Mouse (Mus musculus) NIH3T3 (cell line): Measurements from ENCODE around the gene Oas1e.

ENCODE experiments used
- DNase-seq: peaks from one replicate; pipeline ENCODE4 v3.0.0-alpha.2; 2012; ENCODE audit warnings: low read depth

Oas1e gene

DNA sequence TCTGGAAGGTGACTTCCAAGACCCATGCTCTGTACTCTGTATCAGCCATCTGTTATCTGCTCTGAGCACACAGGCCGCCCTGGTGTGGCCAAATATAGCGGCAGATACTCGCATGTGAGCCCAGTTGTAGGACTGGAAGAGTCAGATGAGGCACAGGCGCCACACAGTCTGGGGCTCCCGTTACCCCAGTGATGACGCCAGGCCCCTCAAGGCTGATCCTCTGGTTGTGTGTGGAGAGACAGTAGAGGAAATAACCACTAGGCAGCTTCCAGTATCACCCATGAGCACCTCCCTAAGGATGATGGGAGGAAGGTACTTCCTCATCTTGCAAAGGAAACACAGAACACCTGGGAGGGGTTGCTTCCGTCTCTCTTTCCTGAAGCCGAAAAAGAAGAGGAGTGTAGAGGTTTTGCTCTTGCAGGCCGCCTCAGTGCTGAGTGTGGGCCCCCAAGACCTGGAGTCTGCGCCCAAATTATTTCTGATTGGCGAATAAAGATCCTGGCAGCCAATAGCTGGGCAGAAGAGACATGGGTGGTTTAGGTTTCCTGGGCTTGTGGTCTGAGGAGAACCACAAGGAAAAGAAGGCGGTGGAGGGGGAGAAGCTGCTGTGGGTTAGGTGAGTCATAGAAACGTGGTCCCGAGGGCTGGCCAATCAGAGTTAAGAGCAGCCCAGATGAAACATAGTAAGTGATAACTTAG, 19.9 kb downstream of the Oas1e start:
- DNase-seq: no peak

DNA sequence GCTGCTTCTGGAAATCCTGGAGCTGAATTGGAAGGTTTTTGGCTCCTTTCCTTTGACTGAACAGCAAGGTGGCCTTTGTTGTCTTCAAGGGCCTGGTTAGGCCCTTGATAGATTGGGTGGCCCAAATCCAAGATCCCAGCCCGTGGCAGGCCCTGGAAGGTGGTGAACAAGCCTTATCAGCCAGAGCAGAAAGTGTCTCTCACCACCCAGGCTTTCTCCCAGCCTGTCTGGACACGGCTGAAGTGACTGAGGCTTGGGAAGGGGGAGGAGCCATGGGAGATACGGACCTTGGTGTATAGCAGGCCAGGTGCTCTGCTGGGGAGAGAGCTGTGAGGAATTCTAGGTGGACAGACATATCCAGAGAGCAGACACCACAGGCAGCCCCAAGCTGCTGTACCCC, 25.9 kb downstream of the Oas1e start:
- no peak for DNase-seq

DNA sequence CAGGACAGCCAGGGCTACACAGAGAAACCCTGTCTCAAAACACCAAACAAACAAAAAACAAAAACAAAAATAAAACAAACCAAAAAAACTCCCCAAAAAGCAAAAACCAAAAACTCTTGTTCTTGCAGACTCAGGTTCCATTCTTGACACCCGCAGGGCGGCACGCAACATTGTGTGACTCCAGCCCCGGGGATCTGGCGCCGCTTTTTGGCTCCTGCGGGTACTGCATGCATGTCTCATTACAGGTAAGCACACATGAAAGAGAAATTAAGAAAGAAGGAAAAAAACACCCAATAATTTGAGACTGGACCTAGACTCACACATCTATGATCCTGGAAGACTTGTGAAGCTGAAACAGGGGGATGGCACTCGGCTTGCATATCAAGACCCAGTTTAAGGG, 30.3 kb downstream of the Oas1e start:
- no peak for DNase-seq

DNA sequence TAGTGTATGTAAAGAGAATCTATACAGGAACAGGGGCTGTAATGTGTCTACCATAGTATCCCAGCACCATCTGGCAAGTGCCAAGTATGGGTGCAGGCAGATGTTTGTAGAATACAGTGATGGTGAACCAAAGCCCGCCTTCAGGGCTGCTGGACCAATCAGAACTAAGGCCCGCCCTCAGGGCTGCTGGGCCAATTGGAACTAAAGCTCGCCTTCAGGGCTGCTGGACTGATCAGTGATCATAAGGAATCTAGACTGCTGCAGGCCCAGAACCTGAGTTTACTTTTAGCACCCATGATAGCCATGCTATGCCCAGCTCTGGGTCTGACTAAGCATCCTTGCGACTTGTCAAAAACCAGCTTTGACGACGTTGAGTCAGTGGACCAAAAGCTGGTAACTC, 33.4 kb downstream of the Oas1e start:
- peak; percentile 26 for DNase-seq

DNA sequence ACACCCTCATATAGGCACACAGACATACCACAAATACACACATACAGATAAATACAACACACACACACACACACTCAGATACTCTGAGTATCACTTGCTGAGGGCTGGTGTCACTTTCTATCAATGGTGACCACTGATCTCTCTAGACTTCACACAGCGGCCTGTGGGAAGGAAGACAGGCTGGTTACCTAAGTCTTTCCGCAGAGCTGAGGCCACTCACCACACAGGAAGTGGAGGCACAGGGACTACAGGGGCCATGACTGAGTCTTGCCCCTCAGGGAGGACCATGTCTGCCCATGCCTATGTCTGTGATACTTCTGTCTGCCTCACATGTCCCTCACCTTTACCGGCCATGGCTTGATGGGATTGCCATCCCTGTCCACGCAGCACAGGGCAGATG, 41.1 kb downstream of the Oas1e start:
- DNase-seq: no peak

DNA sequence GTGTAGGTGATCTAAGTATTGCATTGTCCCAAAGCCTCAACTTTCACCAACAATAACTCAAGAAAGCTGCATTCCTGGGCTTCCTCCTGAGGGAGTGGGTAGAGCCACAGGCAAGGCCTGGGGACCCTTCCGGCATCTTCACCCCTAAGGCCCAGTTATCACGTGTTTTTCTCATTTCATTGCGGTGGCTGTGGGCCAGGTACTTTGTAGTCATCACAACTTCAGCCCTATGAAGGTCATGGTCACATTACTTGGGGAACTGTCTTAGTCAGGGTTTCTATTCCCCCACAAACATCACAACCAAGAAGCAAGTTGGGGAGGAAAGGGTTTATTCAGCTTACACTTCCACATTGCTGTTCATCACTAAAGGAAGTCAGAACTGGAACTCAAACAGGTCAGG, 42.5 kb downstream of the Oas1e start:
- DNase-seq: no peak

DNA sequence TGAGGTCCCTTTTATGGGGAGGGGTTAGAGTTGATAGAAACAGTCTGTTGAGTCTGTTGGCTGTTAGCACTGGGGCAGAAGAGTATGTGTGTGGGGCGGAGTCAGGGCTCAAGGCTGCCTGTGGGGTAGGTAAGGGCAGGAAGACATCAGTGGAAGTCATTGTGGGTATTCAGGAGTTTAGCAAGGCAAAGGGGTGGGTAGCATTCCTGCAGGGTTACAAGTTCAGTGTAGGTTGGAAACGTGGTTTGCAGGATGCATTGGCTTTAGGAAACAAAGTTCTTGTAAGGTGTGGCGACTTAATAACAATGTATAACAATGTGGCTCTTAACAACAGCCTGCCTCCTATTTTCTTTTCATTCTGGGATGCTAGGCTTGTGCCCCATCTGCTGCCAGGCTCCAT, 44.1 kb downstream of the Oas1e start:
- DNase-seq: no peak

DNA sequence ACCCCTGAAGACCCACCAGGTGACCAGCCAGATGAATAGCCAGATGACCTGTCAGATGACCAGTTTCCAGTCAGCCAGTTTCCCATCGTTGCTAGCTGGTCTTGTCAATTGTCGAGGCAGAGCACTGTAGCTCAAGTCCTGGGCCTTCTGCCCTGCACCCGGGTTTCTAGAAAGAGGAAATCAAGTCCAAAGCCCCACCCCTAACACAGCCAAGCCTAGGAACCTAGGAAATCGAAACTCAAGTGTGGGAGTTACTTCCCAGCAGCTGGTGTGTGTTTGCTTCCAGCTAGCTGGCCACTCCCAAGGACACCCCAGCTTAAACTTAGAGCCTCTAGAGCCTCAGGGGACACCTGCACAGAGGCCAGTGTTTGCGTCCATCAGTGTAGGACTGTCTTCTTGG, 45.6 kb downstream of the Oas1e start, which contains the start of gene Oas2:
TSS of gene Oas2 (minus strand) at position 166 of the 400 bp plus-strand sequence.
- DNase-seq: no peak

DNA sequence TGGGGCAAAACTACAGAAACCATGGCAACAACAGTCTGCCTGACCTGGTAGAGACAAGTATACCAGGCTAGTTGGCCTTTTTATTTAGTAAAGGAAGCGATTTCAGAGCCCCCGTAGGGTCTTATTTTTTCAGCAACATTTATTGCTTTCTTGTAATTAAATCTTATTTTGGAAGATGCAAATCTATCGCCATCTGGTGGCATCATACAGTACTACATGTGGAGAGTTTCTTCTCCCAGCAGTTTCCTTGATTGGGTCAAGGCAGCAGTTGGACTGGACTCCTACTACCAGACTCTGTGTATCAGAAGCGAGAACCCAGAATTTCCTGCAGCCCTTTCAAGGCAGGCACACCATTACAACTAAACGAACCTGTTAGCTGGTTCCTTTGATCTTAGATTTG, 48.9 kb downstream of the Oas1e start:
- DNase-seq: peak; percentile 78

DNA sequence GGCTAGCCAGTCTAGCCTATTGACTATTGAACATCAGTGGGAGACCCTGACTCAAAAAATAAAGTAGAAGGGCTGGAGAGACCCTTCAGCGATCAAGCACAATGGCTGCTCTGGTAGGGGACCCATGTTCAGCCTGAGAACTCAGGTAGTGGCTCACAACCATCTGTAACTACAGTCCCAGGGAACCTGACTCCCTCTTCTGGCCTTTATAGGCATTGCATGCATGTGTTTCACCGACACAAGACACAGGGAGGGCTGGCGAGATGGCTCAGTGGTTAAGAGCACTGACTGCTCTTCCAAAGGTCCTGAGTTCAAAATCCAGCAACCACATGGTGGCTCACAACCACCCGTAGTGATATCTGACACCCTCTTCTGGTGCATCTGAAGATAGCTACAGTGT, 53.2 kb downstream of the Oas1e start:
- DNase-seq: peak; percentile 51
